Mouse (Mus musculus): ENCODE results near the gene Foxp4.

Gene Foxp4

GRCm38 (mm10) chr17:47924383-47925339 lies at the start of gene Foxp4:
Gene Foxp4 (minus strand): TSS chr17:47924645.
- DNase-seq (ENCODE audit: low spot score) = peak; percentile 87

GRCm38 (mm10) chr17:47973563-47974472 lies 49.4 kb upstream of the Foxp4 start:
- peak; percentile 75 for DNase-seq (ENCODE audit: low spot score)

GRCm38 (mm10) chr17:47965885-47966505 lies 41.5 kb upstream of the Foxp4 start:
- no peak for DNase-seq (ENCODE audit: low spot score)

GRCm38 (mm10) chr17:47958046-47958790 lies 33.8 kb upstream of the Foxp4 start:
- DNase-seq (ENCODE audit: low spot score) = peak; percentile 81

- no peak for DNase-seq (ENCODE audit: low spot score)
These were observed 32.0 kb upstream of the Foxp4 start for GRCm38 (mm10) chr17:47956486-47956885.

- peak; percentile 58 for DNase-seq (ENCODE audit: low spot score)
These were observed 30.8 kb upstream of the Foxp4 start for GRCm38 (mm10) chr17:47955054-47955741.

GRCm38 (mm10) chr17:47953231-47953630 lies 28.8 kb upstream of the Foxp4 start:
- no peak for DNase-seq (ENCODE audit: low spot score)

GRCm38 (mm10) chr17:47952368-47953081 lies 28.1 kb upstream of the Foxp4 start:
- no peak for DNase-seq (ENCODE audit: low spot score)

GRCm38 (mm10) chr17:47951452-47951851 lies 27.0 kb upstream of the Foxp4 start:
- no peak for DNase-seq (ENCODE audit: low spot score)

- DNase-seq (ENCODE audit: low spot score) = no peak
These were observed 26.4 kb upstream of the Foxp4 start for GRCm38 (mm10) chr17:47950831-47951230.

GRCm38 (mm10) chr17:47949441-47949840 lies 25.0 kb upstream of the Foxp4 start:
- DNase-seq (ENCODE audit: low spot score) = no peak

- no peak for DNase-seq (ENCODE audit: low spot score)
These were observed 24.3 kb upstream of the Foxp4 start for GRCm38 (mm10) chr17:47948753-47949152.

GRCm38 (mm10) chr17:47946921-47947420 lies 22.5 kb upstream of the Foxp4 start:
- peak; percentile 25 for DNase-seq (ENCODE audit: low spot score)

- DNase-seq (ENCODE audit: low spot score) = no peak
These were observed 21.7 kb upstream of the Foxp4 start for GRCm38 (mm10) chr17:47946111-47946510.

GRCm38 (mm10) chr17:47943103-47943870 lies 18.8 kb upstream of the Foxp4 start:
- DNase-seq (ENCODE audit: low spot score) = peak; percentile 12

- no peak for DNase-seq (ENCODE audit: low spot score)
These were observed 17.6 kb upstream of the Foxp4 start for GRCm38 (mm10) chr17:47942008-47942407.

- no peak for DNase-seq (ENCODE audit: low spot score)
These were observed 14.4 kb upstream of the Foxp4 start for GRCm38 (mm10) chr17:47938839-47939238.

- DNase-seq (ENCODE audit: low spot score) = no peak
These were observed 13.6 kb upstream of the Foxp4 start for GRCm38 (mm10) chr17:47937926-47938600.

GRCm38 (mm10) chr17:47936591-47936990 lies 12.1 kb upstream of the Foxp4 start:
- no peak for DNase-seq (ENCODE audit: low spot score)
